Mouse (Mus musculus) neural tube, embryonic 11.5 days (tissue): ENCODE results near the gene Tecpr2. TPM values are rescaled to one million over a fixed set of nuclear protein-coding genes. Genes with fewer than 3 reads are reported as not detected.

Experiments
- ATAC-seq: fragments of 200-750 bp; cut with Nextera tagmentation; 2 replicates; pipeline ENCODE4 v1.8.0; 2017; ENCODE audit warnings: moderate number of reproducible peaks, mild to moderate bottlenecking, moderate TSS enrichment, moderate library complexity; ENCODE audit not compliant: insufficient read depth, low FRiP score, low TSS enrichment
- DNase-seq: peaks from one replicate; pipeline ENCODE4 v3.0.0-alpha.2; 2015; ENCODE audit warnings: low spot score
- H3K27ac ChIP-seq: fragments of 300-500 bp; sonication (generic); 2 replicates; pipeline ENCODE4 v1.5.1; 2014; ENCODE audit warnings: low read depth, mild to moderate bottlenecking, low read length
- H3K27me3 ChIP-seq: fragments of 300-500 bp; sonication (generic); 2 replicates; pipeline ENCODE4 v1.6.1; 2014; ENCODE audit warnings: mild to moderate bottlenecking, low read length, mixed read lengths; ENCODE audit not compliant: control insufficient read depth, insufficient read depth
- H3K36me3 ChIP-seq: fragments of 300-500 bp; sonication (generic); 2 replicates; pipeline ENCODE4 v1.6.1; 2014; ENCODE audit warnings: mild to moderate bottlenecking, low read length, moderate library complexity, mixed read lengths; ENCODE audit not compliant: control insufficient read depth, insufficient read depth
- H3K4me1 ChIP-seq: fragments of 300-500 bp; sonication (generic); 2 replicates; pipeline ENCODE4 v1.6.1; 2014; ENCODE audit warnings: low read length, mixed read lengths; ENCODE audit not compliant: control insufficient read depth, insufficient read depth
- H3K4me2 ChIP-seq: fragments of 300-500 bp; sonication (generic); 2 replicates; pipeline ENCODE4 v1.6.1; 2014; ENCODE audit warnings: low read depth, mild to moderate bottlenecking, moderate library complexity
- H3K4me3 ChIP-seq: fragments of 300-500 bp; sonication (generic); 2 replicates; pipeline ENCODE4 v1.5.1; 2014; ENCODE audit warnings: low read depth, low read length
- H3K9ac ChIP-seq: fragments of 300-500 bp; sonication (generic); 2 replicates; pipeline ENCODE4 v1.6.1; 2014; ENCODE audit warnings: mild to moderate bottlenecking, low read length
- H3K9me3 ChIP-seq: fragments of 300-500 bp; sonication (generic); 2 replicates; pipeline ENCODE4 v1.6.1; 2016; ENCODE audit warnings: low read length; ENCODE audit not compliant: control insufficient read depth
- WGBS: fragments of 180-500 bp; shearing (Covaris S2); extraction: QIAGEN DNeasy Blood & Tissue Kit; methylation state at CpG from one replicate; pipeline ENCODE4 v1.1.7; 2014; 5-methylcytosine and 5-hydroxymethylcytosine counted together
- polyA plus RNA-seq: library from polyadenylated mRNA; unstranded; fragments of >200 nt; fragmentation: Nextera tagmentation; extraction: Ambion mirVana; gene quantifications from 2 replicates; pipeline ENCODE4 v1.2.1, GENCODE M21; 2014

The Tecpr2 gene
- polyA plus RNA-seq, 1 experiment from 2014 or later, result 6.1 TPM

DNA sequence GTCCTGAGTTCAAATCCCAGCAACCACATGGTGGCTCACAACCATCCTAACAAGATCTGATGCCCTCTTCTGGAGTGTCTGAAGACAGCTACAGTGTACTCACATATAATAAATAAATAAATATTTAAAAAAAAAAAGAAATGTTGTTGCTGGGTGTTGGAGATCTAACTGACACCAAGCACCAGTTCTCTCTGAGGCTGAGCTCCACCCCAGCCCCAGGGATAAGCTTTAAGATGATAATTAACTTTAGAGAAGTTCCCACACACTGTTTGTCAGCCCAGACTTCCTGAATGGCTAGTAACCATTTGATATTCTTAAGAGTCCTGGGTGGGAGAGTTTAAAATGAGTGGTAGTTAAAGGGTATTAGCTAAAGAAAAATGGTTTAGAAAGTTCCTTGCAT lies 28.8 kb upstream of the Tecpr2 start:
- no peak for ATAC-seq
- Histone ChIP-seq H3K4me1 (no peaks in the 10 kb centered on the region), H3K27ac (no peak overlapping the region), H3K27me3 (no peaks in the 10 kb centered on the region), H3K4me3 (no peak overlapping the region), H3K4me2 (no peak overlapping the region), H3K9me3 (no peaks in the 10 kb centered on the region), H3K36me3 (no peaks in the 10 kb centered on the region), H3K9ac (no peak overlapping the region)
- DNase-seq, result no peak

DNA sequence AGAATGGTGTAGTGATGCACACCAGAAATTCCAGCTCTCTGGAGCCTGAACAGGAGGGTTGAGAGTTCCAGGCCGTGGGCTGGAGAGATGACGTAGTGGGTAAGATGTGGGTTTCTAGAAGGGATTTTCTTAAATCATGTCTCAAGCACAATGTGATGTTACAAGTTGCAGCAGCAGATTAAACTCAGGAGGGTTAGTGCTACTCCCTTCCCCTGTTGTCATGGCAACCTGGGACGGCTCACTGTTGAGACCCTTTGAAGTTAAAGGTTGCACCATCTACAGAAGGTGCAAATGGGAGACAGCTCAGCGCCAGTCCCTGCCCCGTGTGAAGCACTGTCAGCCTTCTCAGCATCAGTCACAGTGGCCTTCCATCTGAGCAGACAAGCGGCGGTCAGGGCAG lies 27.8 kb upstream of the Tecpr2 start:
- no peak overlapping the region for H3K27ac ChIP-seq
- DNase-seq (no peak), ATAC-seq (no peak)
- H3K9me3 ChIP-seq, result no peaks in the 10 kb centered on the region
- H3K4me1 ChIP-seq, result no peaks in the 10 kb centered on the region
- H3K4me3 ChIP-seq, result no peak overlapping the region
- H3K9ac ChIP-seq, result no peak overlapping the region
- WGBS, result 44% methylated on average over 7 of the region's 7 CpGs
- H3K27me3 ChIP-seq, result no peaks in the 10 kb centered on the region
- H3K36me3 ChIP-seq, result no peaks in the 10 kb centered on the region
- no peak overlapping the region for H3K4me2 ChIP-seq

DNA sequence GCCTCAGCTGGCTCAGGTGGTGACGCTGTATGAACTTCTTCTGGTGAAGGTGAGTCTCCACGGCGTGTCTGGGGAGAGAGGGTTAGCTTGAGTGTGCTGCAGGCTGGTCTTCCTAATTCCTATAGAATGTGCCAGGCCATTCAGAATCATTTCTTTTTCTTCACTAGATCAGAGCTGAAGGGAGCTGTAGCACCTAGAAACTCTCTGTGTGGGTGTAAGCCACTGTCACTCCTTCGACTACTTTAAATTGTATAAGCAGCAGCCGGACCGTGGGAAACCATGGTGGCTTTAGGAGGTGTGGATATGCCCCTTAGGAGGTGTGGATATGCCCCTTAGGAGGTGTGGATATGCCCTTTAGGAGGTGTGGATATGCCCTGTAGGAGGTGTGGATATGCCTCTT lies 25.1 kb upstream of the Tecpr2 start:
- H3K4me2 ChIP-seq, result no peak overlapping the region
- H3K9ac ChIP-seq, result no peak overlapping the region
- WGBS, result 93% methylated on average over 6 of the region's 6 CpGs
- ATAC-seq (no peak), DNase-seq (no peak)
- H3K9me3 ChIP-seq, result no peaks in the 10 kb centered on the region
- H3K36me3 ChIP-seq, result no peaks in the 10 kb centered on the region
- H3K4me3 ChIP-seq, result no peak overlapping the region
- no peaks in the 10 kb centered on the region for H3K4me1 ChIP-seq
- no peaks in the 10 kb centered on the region for H3K27me3 ChIP-seq
- no peak overlapping the region for H3K27ac ChIP-seq

GRCm38 (mm10) chr12:110865571-110865970 lies 23.5 kb upstream of the Tecpr2 start:
- H3K27ac ChIP-seq, result no peak overlapping the region
- no peak overlapping the region for H3K4me2 ChIP-seq
- no peaks in the 10 kb centered on the region for H3K4me1 ChIP-seq
- ATAC-seq (no peak), DNase-seq (no peak)
- no peaks in the 10 kb centered on the region for H3K9me3 ChIP-seq
- no peaks in the 10 kb centered on the region for H3K27me3 ChIP-seq
- H3K36me3 ChIP-seq, result no peaks in the 10 kb centered on the region
- H3K4me3 ChIP-seq, result no peak overlapping the region
- WGBS, result 68% methylated on average over 5 of the region's 6 CpGs
- no peak overlapping the region for H3K9ac ChIP-seq

DNA sequence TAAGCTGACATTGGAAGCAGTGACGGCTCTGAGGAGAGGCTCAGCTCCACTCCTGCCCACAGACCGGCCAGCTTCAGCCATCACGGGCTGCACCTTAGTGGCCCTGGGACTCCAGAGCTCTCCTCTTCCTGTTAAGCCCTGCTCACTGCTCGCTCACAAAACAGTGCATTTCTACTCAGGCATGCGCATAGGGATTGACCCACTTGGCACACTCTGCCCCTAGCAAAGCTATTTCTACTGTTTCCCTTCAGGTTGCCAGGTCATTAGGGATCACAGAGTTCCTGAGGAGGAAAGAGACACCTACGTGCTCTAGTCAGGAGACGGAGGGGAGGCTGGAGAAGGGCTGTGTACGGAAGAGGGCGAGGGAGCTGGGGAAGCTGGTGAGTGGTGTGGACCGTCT lies 23.1 kb upstream of the Tecpr2 start:
- no peak for DNase-seq
- WGBS, result 89% methylated on average over 10 of the region's 10 CpGs
- Histone ChIP-seq H3K4me1 (no peaks in the 10 kb centered on the region), H3K9ac (no peak overlapping the region), H3K4me2 (no peak overlapping the region), H3K27ac (no peak overlapping the region), H3K27me3 (no peaks in the 10 kb centered on the region), H3K4me3 (no peak overlapping the region), H3K36me3 (no peaks in the 10 kb centered on the region), H3K9me3 (no peaks in the 10 kb centered on the region)
- no peak for ATAC-seq

DNA sequence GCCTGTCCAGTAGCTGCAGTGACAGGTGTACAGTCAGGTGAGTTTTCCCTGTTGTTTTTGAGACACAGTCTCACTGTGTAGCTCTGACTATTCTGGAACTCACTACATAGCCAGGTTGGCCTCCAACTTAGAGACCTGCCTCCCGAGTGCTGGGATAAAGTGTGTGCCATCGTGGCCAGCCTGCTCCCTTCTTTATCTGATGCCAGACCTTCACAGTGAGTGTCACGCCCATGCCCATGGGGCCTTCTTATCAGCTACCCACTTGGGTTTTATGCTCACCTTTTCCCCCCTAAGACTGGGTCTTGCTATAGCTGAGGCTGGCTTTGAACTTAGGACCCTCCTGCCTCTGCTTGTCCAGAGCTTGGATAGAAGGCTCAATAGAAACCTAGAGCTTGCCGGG lies 19.0 kb upstream of the Tecpr2 start:
- H3K9ac ChIP-seq, result no peak overlapping the region
- H3K9me3 ChIP-seq, result no peaks in the 10 kb centered on the region
- ATAC-seq, result no peak
- no peak overlapping the region for H3K27ac ChIP-seq
- H3K27me3 ChIP-seq, result no peaks in the 10 kb centered on the region
- no peak overlapping the region for H3K4me2 ChIP-seq
- no peaks in the 10 kb centered on the region for H3K4me1 ChIP-seq
- DNase-seq, result no peak
- 88% methylated on average over 4 of the region's 4 CpGs for WGBS
- H3K4me3 ChIP-seq, result no peak overlapping the region
- H3K36me3 ChIP-seq, result no peaks in the 10 kb centered on the region; the same call in 1 of the 2 replicates

- no peak for DNase-seq
- WGBS, result 89% methylated on average over 5 of the region's 5 CpGs
- ATAC-seq, result no peak
- Histone ChIP-seq H3K9ac (no peak overlapping the region), H3K27ac (no peak overlapping the region), H3K4me1 (no peaks in the 10 kb centered on the region), H3K36me3 (no peaks in the 10 kb centered on the region; the same call in 1 of the 2 replicates), H3K27me3 (no peaks in the 10 kb centered on the region), H3K9me3 (no peaks in the 10 kb centered on the region), H3K4me3 (no peak overlapping the region), H3K4me2 (no peak overlapping the region)
Observed at GRCm38 (mm10) chr12:110871247-110871646, 17.8 kb upstream of the Tecpr2 start.

- Histone ChIP-seq H3K4me3 (no peak overlapping the region), H3K27ac (no peak overlapping the region), H3K4me2 (no peak overlapping the region), H3K9ac (no peak overlapping the region), H3K4me1 (no peaks in the 10 kb centered on the region), H3K9me3 (no peaks in the 10 kb centered on the region), H3K36me3 (peaks cover 8% of the 10 kb centered on the region), H3K27me3 (no peaks in the 10 kb centered on the region)
- no peak for DNase-seq
- WGBS, result 88% methylated on average over 2 of the region's 2 CpGs
- ATAC-seq, result no peak
Observed at GRCm38 (mm10) chr12:110875351-110875750, 13.7 kb upstream of the Tecpr2 start.

GRCm38 (mm10) chr12:110882291-110882690 lies 6.8 kb upstream of the Tecpr2 start:
- Histone ChIP-seq H3K4me3 (no peak overlapping the region), H3K9me3 (no peaks in the 10 kb centered on the region), H3K4me2 (no peak overlapping the region), H3K4me1 (no peaks in the 10 kb centered on the region), H3K27ac (no peak overlapping the region), H3K36me3 (peaks cover 5% of the 10 kb centered on the region; the same call in 1 of the 2 replicates), H3K9ac (no peak overlapping the region), H3K27me3 (no peaks in the 10 kb centered on the region)
- ATAC-seq (no peak), DNase-seq (no peak)
- 88% methylated on average over 7 of the region's 7 CpGs for WGBS
